Mouse (Mus musculus) heart, adult 9 months (tissue): ENCODE data around the gene 9130213A22Rik.
A peak's percentile ranks its signal among the peaks of the same experiment; 100 is the strongest.
"Not testable (repeated sequence)": the region's sequence is repeated elsewhere in the genome, so short reads cannot be mapped to it uniquely, and the experiment has no call there.

ENCODE experiments used
- DNase-seq, 2 experiments: peaks; one replicate each; pipeline ENCODE4 v3.0.0; 2022; ENCODE audit warnings: low spot score in 2 of 2

9130213A22Rik gene

GRCm38 (mm10) chr11:69093856-69094255, 28.5 kb downstream of the 9130213A22Rik start:
- DNase-seq: not testable (repeated sequence)

GRCm38 (mm10) chr11:69092871-69093270, 29.5 kb downstream of the 9130213A22Rik start:
- no peak for DNase-seq

- DNase-seq: peak; percentile 79 to 86
Measured at GRCm38 (mm10) chr11:69092386-69092751, 30.0 kb downstream of the 9130213A22Rik start.

GRCm38 (mm10) chr11:69091566-69092385, 30.6 kb downstream of the 9130213A22Rik start:
- DNase-seq: peak in 1 of 2 experiments; percentile 33

DNA sequence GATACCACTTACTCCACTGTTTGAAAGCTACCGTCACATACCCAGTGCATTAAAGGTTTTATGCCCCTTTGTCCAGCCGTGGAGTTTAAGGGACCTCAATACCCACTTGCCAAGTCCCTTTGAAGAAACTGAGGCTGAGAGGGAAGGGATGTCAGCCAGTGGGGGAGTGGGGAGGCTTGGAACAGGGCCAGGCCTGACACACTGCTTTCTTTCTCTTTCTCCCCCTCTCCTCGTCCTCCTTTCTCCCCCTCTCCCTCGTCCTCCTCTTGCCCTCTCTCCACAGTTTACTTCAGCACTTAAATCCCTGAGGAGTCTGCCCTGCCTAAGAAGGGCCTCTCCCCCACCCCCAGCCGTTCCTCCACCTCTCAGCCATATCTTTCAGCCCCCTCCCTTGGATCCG, 32.0 kb downstream of the 9130213A22Rik start:
- DNase-seq: no peak

DNA sequence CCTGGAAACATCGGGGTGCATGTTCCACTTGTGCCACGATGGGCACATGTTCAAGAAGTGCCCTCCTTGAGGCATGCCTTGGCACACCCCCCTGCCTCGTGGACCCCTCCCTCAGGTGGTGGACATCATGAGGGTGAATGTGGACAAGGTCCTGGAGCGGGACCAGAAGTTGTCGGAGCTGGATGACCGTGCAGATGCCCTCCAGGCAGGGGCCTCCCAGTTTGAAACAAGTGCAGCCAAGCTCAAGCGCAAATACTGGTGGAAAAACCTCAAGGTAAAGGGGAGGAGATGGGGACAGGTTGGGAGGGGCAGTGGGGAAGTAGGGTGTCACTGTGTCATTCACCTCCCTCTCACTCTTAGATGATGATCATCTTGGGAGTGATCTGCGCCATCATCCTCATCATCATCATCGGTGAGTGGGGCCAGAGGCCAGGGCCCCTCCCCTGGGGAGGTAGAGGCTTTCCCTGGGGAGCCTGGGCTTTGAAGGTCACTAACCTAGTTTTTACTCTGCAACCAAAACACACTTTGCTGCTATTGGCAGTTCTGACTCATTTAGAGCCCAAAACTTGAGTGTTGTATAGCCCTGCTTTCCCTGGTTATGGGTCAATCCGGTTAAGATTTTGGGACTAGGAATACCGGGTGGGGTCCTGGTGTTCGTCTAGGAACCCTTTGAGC, 32.6 kb downstream of the 9130213A22Rik start:
- DNase-seq: peak in 1 of 2 experiments; percentile 16

- DNase-seq: peak in 1 of 2 experiments; percentile 21
Measured at GRCm38 (mm10) chr11:69088856-69089615, 33.4 kb downstream of the 9130213A22Rik start.

DNA sequence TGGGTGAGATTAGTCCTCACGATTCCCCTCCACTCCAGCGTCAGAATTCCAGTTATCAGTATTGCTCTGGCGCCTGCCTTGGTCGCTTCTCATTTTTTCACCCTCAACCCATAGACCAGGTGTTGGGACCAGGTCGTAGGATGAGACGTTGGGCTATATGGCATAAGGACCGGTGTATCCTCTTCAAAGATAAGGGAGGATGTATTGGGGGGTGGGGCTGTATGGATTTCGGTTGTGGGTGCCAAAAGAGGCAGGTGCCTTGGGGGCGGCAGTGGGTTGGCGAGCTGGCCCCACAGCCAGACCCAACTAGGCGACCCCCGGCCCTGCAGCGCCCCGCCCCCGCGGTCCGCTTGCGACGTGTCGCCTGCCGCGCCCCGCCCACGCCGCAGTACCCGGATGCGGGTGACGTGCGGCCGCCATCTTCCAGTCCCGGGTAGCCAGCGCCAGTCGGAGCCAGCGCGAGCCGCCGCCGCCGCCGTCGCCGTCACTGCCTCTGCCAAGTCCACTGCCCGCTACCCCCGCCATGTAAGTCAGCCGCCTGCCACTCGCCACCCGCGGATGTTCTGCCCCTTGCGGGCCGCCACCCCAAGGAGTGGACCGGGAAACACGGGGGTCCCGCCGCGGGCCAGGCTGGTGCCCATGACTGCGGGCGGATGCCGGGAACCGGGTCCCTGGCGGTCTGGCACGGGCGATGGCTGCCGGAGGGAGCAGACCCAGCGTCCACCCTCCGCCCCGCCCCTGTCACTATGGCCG, 34.1 kb downstream of the 9130213A22Rik start, which contains the start of gene Vamp2:
TSS of gene Vamp2 (plus strand) at position 388 of the 753 bp plus-strand sequence.
- peak; percentile 91 to 92 for DNase-seq

GRCm38 (mm10) chr11:69087597-69087996, 34.8 kb downstream of the 9130213A22Rik start:
- no peak for DNase-seq

GRCm38 (mm10) chr11:69087082-69087481, 35.3 kb downstream of the 9130213A22Rik start:
- peak in 1 of 2 experiments; percentile 31 for DNase-seq

GRCm38 (mm10) chr11:69086390-69086789, 36.0 kb downstream of the 9130213A22Rik start:
- DNase-seq: peak in 1 of 2 experiments; percentile 16

DNA sequence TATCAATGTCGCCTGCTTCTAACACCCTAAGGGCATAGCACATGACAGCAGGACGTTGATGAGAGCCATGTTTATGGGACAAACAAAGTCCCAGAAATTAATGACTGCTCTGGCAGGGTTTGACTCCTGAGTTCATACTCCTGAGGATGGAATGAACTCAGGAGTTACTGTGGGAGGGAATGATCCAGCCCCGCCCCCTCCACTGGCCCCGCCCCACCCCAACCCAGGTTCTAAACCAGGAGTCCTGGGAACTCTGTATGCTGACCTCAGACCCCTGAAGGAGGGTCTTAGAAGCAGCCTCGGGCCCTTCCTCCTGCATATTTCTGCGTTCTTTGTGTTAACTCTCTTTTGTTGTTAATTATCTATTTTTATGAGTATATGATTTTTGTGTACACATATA, 36.8 kb downstream of the 9130213A22Rik start:
- DNase-seq: no peak

DNA sequence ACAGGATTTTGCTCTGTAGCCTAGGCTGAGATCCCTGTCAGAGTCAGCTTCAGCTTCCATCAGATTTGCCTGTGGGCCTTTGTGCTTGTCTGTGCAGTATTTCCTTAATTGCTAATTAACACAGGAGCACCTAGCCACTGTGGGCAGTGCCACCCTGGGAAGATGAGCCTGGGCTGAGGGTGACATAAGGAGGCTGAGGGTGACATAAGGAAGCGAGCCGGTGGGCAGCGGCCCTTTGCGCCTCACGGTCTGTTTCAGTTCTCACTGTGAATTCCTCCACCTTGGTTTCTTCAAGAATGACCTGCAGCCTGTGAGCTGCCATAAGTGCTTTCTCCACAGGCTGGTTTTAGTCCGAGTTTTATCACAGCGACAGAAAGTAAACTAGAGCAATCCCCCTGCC, 40.8 kb downstream of the 9130213A22Rik start:
- DNase-seq: no peak

DNA sequence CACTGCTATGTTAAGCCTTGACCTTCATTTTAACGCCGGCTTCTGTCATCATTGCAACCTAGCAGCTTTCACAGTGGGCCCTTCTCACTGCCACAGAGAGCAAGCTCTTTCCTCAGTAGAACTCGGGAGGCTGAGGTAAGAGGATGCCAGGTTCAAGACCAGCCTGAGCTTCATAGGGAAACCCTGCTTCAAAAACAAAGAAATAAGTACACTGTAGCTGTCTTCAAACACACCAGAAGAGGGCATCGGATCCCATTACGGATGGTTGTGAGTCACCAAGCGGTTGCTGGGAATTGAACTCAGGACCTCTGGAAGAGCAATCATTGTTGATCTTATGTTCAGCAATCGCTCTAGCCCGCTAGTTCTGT, 41.5 kb downstream of the 9130213A22Rik start:
- DNase-seq: no peak

- DNase-seq: no peak
Measured at GRCm38 (mm10) chr11:69080102-69080854, 42.1 kb downstream of the 9130213A22Rik start.

DNA sequence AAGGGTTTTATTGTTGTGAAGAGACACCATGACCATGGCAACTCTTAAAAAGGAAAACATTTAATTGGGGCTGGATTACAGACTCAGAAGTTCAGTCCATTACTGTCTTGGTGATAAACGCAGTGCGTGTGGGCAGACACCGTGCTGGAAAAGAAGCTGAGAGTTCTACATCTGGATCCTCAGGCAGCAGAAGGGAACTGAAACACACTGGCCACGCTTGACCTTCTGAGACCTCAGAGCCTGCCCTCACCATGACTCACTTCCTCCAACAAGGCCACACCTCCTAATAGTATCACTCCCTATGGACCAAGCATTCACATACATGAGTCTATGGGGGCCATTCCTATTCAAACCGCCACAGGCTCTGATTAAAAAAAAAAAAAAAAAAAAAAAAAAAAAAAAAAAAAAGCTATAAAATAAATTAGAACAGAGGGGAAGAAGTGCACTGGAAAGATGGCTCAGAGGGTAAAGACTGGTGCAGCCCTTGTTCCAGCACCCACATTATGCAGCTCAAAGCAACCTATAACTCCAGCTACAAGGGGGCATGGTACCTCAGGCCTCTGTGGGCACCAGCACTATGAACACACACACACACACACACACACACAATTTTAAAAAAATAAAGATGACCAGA, 43.5 kb downstream of the 9130213A22Rik start:
- DNase-seq: peak; percentile 42 to 63

DNA sequence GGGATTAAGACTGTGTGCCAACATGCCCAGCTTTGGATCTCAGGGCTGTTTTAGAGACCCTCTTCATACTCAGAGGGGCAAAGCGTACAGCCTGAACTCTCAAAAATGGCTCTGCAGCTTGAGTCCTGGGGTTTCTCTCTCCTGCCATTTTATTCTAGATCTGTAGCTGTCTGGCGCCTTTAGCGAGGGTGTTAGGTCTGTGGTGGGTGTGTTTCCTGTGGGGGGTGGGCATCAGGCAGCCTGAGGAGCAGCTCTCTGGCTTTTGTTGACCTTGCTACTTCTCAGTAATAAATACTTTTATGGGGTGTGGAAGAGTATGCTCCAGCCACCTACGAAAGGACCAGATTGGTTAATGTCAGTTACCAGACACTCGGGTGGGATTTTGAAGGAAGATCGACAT, 44.3 kb downstream of the 9130213A22Rik start:
- no peak for DNase-seq

GRCm38 (mm10) chr11:69077316-69077715, 45.1 kb downstream of the 9130213A22Rik start:
- DNase-seq: no peak

DNA sequence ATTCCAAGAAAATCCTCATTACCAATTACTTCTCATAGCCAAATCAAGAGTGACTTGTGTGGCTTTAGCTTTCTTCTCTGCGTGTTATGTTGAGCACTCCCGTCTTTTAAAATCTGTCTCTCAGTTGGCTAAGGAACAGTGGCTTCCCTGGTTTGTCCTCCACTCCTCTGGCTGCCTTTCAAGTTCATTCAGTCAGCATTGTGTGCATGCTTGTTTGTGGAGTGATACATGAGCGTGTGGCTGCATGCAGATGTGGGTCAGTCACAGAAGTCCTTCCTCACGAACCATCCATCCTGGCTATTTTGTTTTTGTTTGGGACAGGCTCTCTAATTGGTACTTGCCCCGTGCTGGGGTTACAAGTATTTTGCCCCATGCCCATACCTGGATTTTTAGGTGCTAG, 45.8 kb downstream of the 9130213A22Rik start:
- DNase-seq: peak in 1 of 2 experiments; percentile 22
